Mouse (Mus musculus) thymus, adult 2 months (tissue): Measurements from ENCODE around the gene Cavin3. TPM values are rescaled to one million over a fixed set of nuclear protein-coding genes. Genes with fewer than 3 reads are reported as not detected.

Source experiments
- DNase-seq: peaks from one replicate; pipeline ENCODE4 v3.0.0; 2021
- H3K27ac ChIP-seq: fragments of 200-500 bp; 2 replicates; pipeline ENCODE4 v1.5.1; 2012; ENCODE audit warnings: low read length, control low read depth; ENCODE audit not compliant: control insufficient read depth, insufficient read depth
- H3K27me3 ChIP-seq: fragments of 200-500 bp; 2 replicates; pipeline ENCODE4 v1.6.1; 2012; ENCODE audit warnings: mild to moderate bottlenecking, low read length, moderate library complexity, mixed read lengths; ENCODE audit not compliant: control insufficient read depth, insufficient read depth
- H3K36me3 ChIP-seq: fragments of 200-500 bp; 2 replicates; pipeline ENCODE4 v1.6.1; 2012; ENCODE audit warnings: mild to moderate bottlenecking, low read length, moderate library complexity; ENCODE audit not compliant: control insufficient read depth, insufficient read depth
- H3K4me1 ChIP-seq: fragments of 200-500 bp; replicated peaks from 2 replicates; pipeline ENCODE4 v1.6.1; 2012; ENCODE audit warnings: low read length; ENCODE audit not compliant: control insufficient read depth, insufficient read depth
- H3K4me3 ChIP-seq: fragments of 200-500 bp; 2 replicates; pipeline ENCODE4 v1.5.1; 2012; ENCODE audit warnings: mild to moderate bottlenecking, low read length, control low read depth, moderate library complexity; ENCODE audit not compliant: control insufficient read depth, insufficient read depth
- CTCF ChIP-seq: fragments of 200-500 bp; IDR thresholded peaks from 2 replicates; pipeline ENCODE4 v1.5.1; 2012; ENCODE audit warnings: mild to moderate bottlenecking, control low read depth, low read length, moderate library complexity, borderline replicate concordance; ENCODE audit not compliant: control insufficient read depth, poor library complexity, insufficient read depth; ENCODE audit errors: extremely low read depth
- POLR2A ChIP-seq: fragments of 200-500 bp; IDR thresholded peaks from 2 replicates; pipeline ENCODE4 v1.6.1; 2012; ENCODE audit warnings: mild to moderate bottlenecking, low read length, control low read depth, moderate library complexity; ENCODE audit not compliant: control insufficient read depth, poor library complexity, insufficient read depth; ENCODE audit errors: extremely low read depth
- WGBS: fragments of 180-500 bp; shearing (Covaris S2); methylation state at CpG from one replicate; pipeline ENCODE4 v1.1.7; 2018; 5-methylcytosine and 5-hydroxymethylcytosine counted together
- polyA plus RNA-seq: library from polyadenylated mRNA; depleted of rRNA; stranded (reverse); fragments of >200 nt; gene quantifications from 2 replicates; pipeline ENCODE4 v1.2.3, GENCODE M21; 2012

Gene Cavin3
- polyA plus RNA-seq, 1 experiment, result 14.5 TPM

GRCm38 (mm10) chr7:105501984-105502383, 19.9 kb upstream of the Cavin3 start:
- no peak for DNase-seq
- H3K4me3 ChIP-seq, result no peak overlapping the region
- no peaks in the 10 kb centered on the region for H3K4me1 ChIP-seq
- no peak overlapping the region for H3K27ac ChIP-seq
- H3K27me3 ChIP-seq, result no peaks in the 10 kb centered on the region
- no peak for TF ChIP-seq POLR2A
- TF ChIP-seq CTCF, result no peak
- no peaks in the 10 kb centered on the region for H3K36me3 ChIP-seq
- 90% methylated on average over 4 of the region's 4 CpGs for WGBS

GRCm38 (mm10) chr7:105499676-105500075, 17.6 kb upstream of the Cavin3 start:
- no peak for DNase-seq
- no peaks in the 10 kb centered on the region for H3K27me3 ChIP-seq
- TF ChIP-seq POLR2A, result no peak
- TF ChIP-seq CTCF, result no peak
- H3K36me3 ChIP-seq, result no peaks in the 10 kb centered on the region
- no peak overlapping the region for H3K4me3 ChIP-seq
- H3K4me1 ChIP-seq, result no peaks in the 10 kb centered on the region
- no peak overlapping the region for H3K27ac ChIP-seq
- 91% methylated on average over 1 of the region's 1 CpGs for WGBS

- 14% methylated on average over 10 of the region's 10 CpGs for WGBS
- no peak overlapping the region for H3K4me3 ChIP-seq
Measured at GRCm38 (mm10) chr7:105498854-105499492, 16.9 kb upstream of the Cavin3 start.

GRCm38 (mm10) chr7:105497881-105498280, 15.8 kb upstream of the Cavin3 start:
- Histone ChIP-seq H3K27ac (no peak overlapping the region), H3K27me3 (no peaks in the 10 kb centered on the region), H3K4me3 (no peak overlapping the region), H3K4me1 (no peaks in the 10 kb centered on the region), H3K36me3 (no peaks in the 10 kb centered on the region)
- no peak for DNase-seq
- TF ChIP-seq CTCF (no peak), POLR2A (no peak)
- WGBS, result 96% methylated on average over 3 of the region's 3 CpGs

More at GRCm38 (mm10) chr7:105498854-105499492, 16.9 kb upstream of the Cavin3 start:
- Histone ChIP-seq H3K36me3 (no peaks in the 10 kb centered on the region), H3K27me3 (no peaks in the 10 kb centered on the region), H3K27ac (no peak overlapping the region), H3K4me1 (no peaks in the 10 kb centered on the region)
- DNase-seq, result no peak
- TF ChIP-seq CTCF, result no peak

- Histone ChIP-seq H3K4me1 (no peaks in the 10 kb centered on the region), H3K4me3 (no peak overlapping the region), H3K36me3 (no peaks in the 10 kb centered on the region), H3K27me3 (no peaks in the 10 kb centered on the region), H3K27ac (no peak overlapping the region)
- TF ChIP-seq POLR2A (no peak), CTCF (no peak)
- no peak for DNase-seq
- 74% methylated on average over 6 of the region's 6 CpGs for WGBS
Measured at GRCm38 (mm10) chr7:105487104-105487876, 5.2 kb upstream of the Cavin3 start.

GRCm38 (mm10) chr7:105485029-105485428, 2.9 kb upstream of the Cavin3 start:
- no peaks in the 10 kb centered on the region for H3K27me3 ChIP-seq
- TF ChIP-seq POLR2A, result no peak
- no peak for TF ChIP-seq CTCF
- no peak for DNase-seq
- WGBS, result 77% methylated on average over 5 of the region's 5 CpGs
- H3K4me3 ChIP-seq, result no peak overlapping the region
- no peaks in the 10 kb centered on the region for H3K36me3 ChIP-seq
- H3K4me1 ChIP-seq, result no peaks in the 10 kb centered on the region
- H3K27ac ChIP-seq, result no peak overlapping the region

GRCm38 (mm10) chr7:105482426-105482825, 326 bp upstream of the Cavin3 start:
- DNase-seq, result no peak
- no peaks in the 10 kb centered on the region for H3K4me1 ChIP-seq
- WGBS, result 80% methylated on average over 8 of the region's 8 CpGs
- no peaks in the 10 kb centered on the region for H3K27me3 ChIP-seq
- no peak overlapping the region for H3K4me3 ChIP-seq
- no peak overlapping the region for H3K27ac ChIP-seq
- no peaks in the 10 kb centered on the region for H3K36me3 ChIP-seq
- TF ChIP-seq CTCF (no peak), POLR2A (no peak)
